Mouse (Mus musculus): ENCODE results near the gene Parp4.

Gene Parp4

DNA sequence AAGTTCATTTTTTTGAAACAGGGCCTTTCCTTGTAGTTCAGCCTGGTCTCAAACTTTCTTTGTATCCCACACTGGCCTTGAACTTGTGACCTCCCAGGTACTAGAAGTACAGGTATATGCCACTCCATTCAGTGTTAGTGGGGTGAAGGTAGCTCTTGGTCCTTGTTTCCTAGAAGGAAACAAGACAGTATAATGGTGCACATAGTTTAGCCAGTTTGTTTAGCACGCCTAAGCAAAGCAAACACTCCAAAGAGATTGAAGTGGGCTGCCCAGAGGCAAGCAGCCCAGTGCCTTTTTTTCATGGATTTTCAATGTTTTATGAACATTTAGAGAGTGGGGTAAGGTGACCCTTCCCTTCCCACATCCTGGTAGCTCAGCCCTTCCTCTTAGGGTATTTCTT is 42.1 kb downstream of the Parp4 start:
- DNase-seq = no peak

DNA sequence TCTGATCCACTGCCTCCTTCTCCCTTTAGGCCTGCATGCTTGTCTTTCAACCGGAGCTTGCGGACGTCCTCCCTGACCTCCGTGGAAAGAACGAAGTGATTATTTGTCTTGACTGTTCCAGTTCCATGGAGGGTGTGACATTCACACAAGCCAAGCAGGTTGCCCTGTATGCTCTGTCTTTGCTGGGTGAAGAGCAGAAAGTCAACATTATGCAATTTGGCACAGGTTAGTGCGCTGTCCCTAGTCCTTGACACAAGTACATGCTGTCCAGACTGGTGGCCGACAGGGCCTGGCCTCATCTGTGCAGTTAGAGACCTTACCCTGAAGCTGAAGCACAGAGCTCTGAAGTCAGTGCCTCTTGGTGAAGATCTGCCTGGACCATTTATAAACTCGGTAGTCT is 45.0 kb downstream of the Parp4 start:
- DNase-seq = no peak

DNA sequence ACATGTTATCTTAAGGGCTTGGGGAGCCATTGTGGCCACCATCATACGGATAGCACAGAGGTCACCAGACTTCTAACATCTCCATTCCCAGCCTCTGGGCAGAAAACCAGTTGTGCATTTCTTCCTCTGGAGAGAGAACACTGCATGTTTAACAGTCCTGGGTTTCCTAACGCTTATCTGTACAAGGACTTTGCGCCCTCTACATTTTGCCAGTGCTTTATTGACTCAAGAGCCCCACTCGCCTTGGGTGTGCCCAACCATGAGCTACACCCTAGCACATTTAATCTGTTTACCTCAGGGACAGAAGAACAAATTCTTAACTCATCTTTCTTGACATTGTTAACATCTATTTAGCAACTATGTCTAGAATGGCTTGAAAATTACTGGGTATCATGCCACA is 50.8 kb downstream of the Parp4 start:
- DNase-seq = no peak

- no peak for DNase-seq
Observed at GRCm38 (mm10) chr14:56628336-56628735, 52.9 kb downstream of the Parp4 start.

DNA sequence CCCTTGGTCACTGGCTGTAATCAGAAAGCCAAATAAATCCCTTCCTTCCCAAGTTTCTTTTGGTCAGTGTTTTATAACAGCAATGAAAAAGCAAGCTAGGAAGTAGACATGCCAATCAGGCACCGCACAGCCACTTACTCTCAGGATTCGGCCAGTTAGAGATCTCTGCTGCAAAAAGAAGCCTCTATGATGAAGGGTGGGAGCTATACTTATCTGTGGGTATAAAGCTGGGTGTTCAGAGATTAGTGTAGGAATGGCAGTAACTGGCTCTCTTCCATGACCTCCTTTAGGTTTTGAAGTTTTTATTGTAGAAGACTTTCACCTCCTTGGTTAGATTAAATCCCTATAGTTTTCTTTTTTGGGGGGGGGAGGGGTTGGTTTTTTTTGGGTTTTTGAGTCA is 55.7 kb downstream of the Parp4 start:
- no peak for DNase-seq

DNA sequence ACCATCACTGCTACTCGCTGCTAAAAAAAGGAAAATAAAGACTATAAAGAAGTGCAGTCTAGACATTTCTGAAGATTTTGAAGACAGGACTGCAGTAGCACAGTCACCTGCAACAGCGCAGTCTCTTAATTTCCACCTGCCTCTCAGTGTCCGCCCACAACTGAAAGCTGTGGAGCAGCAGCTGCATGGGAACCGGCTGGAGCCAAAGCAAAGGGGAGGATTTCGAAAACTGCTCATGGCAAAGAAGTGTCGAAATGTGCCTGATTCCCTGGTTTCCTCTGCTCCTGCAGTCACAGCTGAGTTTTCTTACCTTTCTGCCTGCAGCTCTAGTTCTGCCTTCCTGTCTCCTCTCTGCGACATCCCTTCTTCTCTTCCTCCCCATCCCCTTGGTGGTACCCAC is 71.8 kb downstream of the Parp4 start:
- DNase-seq = no peak

DNA sequence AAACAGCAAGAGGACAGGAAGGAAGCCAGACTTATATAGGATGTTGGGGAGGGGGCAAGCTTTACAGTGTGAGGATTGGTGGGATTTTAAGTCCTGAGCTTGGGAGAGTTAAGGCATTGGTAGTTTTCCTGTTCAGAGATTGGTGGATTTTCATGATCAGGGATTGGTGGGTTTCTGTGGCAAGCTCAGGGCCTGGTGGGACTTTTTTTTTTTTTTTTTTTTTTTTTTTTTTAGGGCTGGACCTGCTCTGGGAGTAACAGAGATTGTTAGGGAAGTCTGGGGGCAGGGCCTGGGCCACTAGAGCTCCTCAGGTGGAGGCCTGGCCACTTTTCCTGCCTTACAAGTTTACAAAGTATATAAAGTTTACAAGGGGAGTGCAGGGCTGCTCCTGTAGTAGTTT is 74.0 kb downstream of the Parp4 start:
- DNase-seq = no peak

- no peak for DNase-seq
Observed at GRCm38 (mm10) chr14:56665651-56666050, 90.2 kb downstream of the Parp4 start.

- DNase-seq = no peak
Observed at GRCm38 (mm10) chr14:56666909-56667308, 91.5 kb downstream of the Parp4 start.

DNA sequence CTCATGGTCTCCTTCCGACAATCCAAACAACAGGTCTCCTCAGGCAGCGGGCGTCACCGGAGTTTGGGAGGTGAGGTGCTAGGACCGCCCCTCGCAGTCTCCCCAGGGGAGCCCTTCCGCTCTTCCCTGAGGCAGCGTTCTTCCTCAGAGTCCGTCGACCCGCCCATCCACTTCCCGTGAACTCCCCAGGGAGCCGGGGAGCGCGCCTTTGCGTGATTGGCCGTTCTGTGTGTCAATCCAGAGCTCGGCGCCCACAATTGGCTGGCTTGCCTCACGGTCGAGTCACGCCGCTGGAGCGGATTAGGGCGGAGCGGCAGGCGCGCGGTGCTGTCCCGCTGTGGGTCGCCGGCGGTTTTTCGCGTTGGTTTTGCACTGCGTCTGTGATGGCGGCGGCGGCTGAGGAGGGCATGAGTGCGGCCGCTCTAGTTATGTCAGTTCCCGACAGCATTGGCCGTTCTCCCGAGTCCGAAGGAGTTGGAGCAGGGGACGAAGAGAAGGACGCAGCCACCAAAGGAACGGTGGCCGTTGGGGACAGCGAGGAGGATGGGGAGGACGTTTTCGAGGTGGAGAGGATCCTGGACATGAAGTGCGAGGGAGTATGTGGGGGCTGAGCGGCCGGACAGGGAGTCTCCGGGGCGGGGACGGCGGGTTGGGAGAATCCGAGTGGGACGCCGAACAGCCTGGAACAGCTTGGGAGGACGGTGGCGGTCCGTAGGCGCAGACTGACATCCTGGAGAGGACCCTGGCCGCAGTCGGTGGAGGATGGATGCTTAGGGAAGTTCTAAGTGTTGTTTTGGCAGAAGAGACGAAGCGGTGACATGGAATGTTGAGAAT is 92.8 kb downstream of the Parp4 start, which contains the start of gene Mphosph8:
Gene Mphosph8, plus strand, starts transcription at position 280 of the 834 bp plus-strand sequence.
- peak; percentile 100 for DNase-seq

- DNase-seq = no peak
Observed at GRCm38 (mm10) chr14:56669046-56669620, 93.7 kb downstream of the Parp4 start.

DNA sequence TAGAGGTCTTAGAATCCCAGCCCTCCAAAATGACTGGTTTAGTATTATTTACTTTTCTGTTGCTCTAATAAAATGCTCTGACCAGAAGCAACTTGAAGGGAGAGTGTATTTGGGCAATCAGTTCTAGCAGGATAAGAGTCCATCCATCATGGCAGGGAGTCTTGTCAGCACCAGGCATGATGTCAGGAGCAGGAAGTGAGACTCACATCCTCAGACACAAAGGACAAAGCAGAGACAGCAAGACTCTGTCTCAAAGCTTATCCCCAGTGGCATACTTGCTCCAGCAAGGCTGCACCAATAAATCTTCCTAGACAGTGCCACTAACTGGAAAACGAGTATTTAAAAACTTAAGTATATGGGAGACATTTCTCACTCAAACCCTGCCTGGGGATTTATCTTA is 110.0 kb downstream of the Parp4 start:
- DNase-seq = no peak

GRCm38 (mm10) chr14:56689116-56689515 is 113.7 kb downstream of the Parp4 start:
- DNase-seq = no peak

DNA sequence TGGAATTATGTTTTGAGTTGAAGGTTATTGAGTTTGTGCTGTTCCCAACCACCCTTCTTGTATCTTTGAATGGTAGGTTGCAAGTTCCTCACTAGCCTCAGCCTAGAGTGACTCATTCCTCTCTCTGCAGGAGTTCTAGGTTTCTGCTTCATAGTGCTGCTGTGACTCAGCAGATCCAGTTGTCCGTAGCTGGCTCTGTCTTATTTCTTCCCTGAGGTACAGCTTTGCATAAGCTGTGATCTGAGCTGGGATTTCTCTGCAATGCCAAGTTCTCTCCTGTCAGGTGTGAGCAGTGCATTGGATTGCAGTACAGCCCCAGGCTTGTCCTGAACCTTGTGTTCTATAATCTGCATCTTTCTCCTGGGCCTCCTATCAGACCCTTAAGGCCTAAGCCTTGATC is 114.3 kb downstream of the Parp4 start:
- DNase-seq = no peak

- DNase-seq = no peak
Observed at GRCm38 (mm10) chr14:56695495-56695894, 120.1 kb downstream of the Parp4 start.

GRCm38 (mm10) chr14:56697836-56698235 is 122.4 kb downstream of the Parp4 start:
- DNase-seq = no peak

DNA sequence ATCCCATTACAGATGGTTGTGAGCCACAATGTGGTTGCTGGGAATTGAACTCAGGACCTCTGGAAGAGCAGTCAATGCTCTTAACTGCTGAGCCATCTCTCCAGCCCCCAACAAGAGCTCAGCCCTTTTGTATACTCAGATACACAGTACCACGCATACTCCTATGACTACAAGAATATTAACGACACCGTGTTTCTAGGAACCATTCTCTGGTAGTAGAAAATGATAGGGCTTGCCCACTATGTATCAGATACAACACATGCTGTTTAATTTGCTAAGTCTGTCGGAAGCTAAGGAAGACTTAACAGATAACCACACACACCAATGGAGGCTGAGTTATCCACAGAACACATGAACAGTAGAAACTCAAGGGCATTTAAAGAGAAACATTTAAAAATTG is 127.2 kb downstream of the Parp4 start:
- no peak for DNase-seq

DNA sequence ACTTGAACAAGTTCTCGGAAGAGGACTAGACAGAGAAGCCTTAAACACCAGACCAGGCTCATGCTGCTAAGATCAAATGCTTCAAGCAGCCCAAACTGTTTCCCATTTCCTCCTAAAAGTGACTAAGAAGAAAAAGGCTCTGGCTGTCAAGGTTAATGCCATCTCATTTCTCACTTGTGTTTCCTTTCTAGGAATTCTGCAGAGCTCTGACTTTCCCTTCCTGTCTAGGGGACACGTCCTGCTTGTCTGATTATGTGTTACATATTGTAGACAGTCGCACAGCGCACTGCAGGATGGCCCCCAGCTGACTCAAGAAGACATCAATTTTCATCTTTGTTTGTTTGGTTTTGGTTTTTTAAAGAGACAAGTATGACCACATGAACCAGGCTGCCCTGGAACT is 130.3 kb downstream of the Parp4 start:
- DNase-seq = no peak
